Mouse (Mus musculus): ENCODE measurements around the gene Ttll13. TPM values are rescaled to one million over a fixed set of nuclear protein-coding genes. Genes with fewer than 3 reads are reported as not detected.

Gene Ttll13
- polyA plus RNA-seq, 1 experiment: not detected

- Histone ChIP-seq H3K4me1 (ENCODE audit: control insufficient read depth, insufficient read depth, low read length) (peaks cover 2% of the 10 kb centered on the region; the same call in 1 of the 2 replicates), H3K4me3 (ENCODE audit: insufficient read depth, low read depth, low read length) (no peak overlapping the region), H3K27ac (ENCODE audit: insufficient read depth, low read depth, low read length) (no peak overlapping the region)
- TF ChIP-seq CTCF (IDR thresholded peaks at IDR 0.05; ENCODE audit: insufficient read depth, low read depth, low read length) (no peak), POLR2A (IDR thresholded peaks at IDR 0.05; ENCODE audit: insufficient read depth, low read depth, low read length) (no peak)
- 81% methylated on average over 4 of the region's 4 CpGs for WGBS
Measured at GRCm38 (mm10) chr7:80221179-80221750, 24.9 kb upstream of the Ttll13 start.

- Histone ChIP-seq H3K4me3 (ENCODE audit: insufficient read depth, low read depth, low read length) (no peak overlapping the region), H3K4me1 (ENCODE audit: control insufficient read depth, insufficient read depth, low read length) (peaks cover 3% of the 10 kb centered on the region), H3K27ac (ENCODE audit: insufficient read depth, low read depth, low read length) (no peak overlapping the region)
- WGBS: 96% methylated on average over 4 of the region's 4 CpGs
- TF ChIP-seq POLR2A (IDR thresholded peaks at IDR 0.05; ENCODE audit: insufficient read depth, low read depth, low read length) (no peak), CTCF (IDR thresholded peaks at IDR 0.05; ENCODE audit: insufficient read depth, low read depth, low read length) (no peak)
Measured at GRCm38 (mm10) chr7:80227065-80227464, 19.1 kb upstream of the Ttll13 start.

- Histone ChIP-seq H3K4me3 (ENCODE audit: insufficient read depth, low read depth, low read length) (no peak overlapping the region), H3K27ac (ENCODE audit: insufficient read depth, low read depth, low read length) (no peak overlapping the region), H3K4me1 (ENCODE audit: control insufficient read depth, insufficient read depth, low read length) (peaks cover 10% of the 10 kb centered on the region; the same call in 1 of the 2 replicates)
- WGBS: 48% methylated on average over 6 of the region's 6 CpGs
- TF ChIP-seq CTCF (IDR thresholded peaks at IDR 0.05; ENCODE audit: insufficient read depth, low read depth, low read length): no peak
- no peak for TF ChIP-seq POLR2A (IDR thresholded peaks at IDR 0.05; ENCODE audit: insufficient read depth, low read depth, low read length)
Measured at GRCm38 (mm10) chr7:80230196-80230595, 16.0 kb upstream of the Ttll13 start.

- Histone ChIP-seq H3K27ac (ENCODE audit: insufficient read depth, low read depth, low read length) (no peak overlapping the region), H3K4me3 (ENCODE audit: insufficient read depth, low read depth, low read length) (peak overlapping the region; percentile 59), H3K4me1 (ENCODE audit: control insufficient read depth, insufficient read depth, low read length) (peaks cover 12% of the 10 kb centered on the region; the same call in 1 of the 2 replicates)
- 2% methylated on average over 29 of the region's 29 CpGs for WGBS
- TF ChIP-seq CTCF (IDR thresholded peaks at IDR 0.05; ENCODE audit: insufficient read depth, low read depth, low read length) (no peak), POLR2A (IDR thresholded peaks at IDR 0.05; ENCODE audit: insufficient read depth, low read depth, low read length) (0 out of 2 replicates have a peak, but pooled peaks have one; percentile 8)
Measured at GRCm38 (mm10) chr7:80231971-80232488, 14.1 kb upstream of the Ttll13 start.

- H3K4me3 ChIP-seq (ENCODE audit: insufficient read depth, low read depth, low read length): peak within 1 kb of the TSS; percentile 59
- WGBS: under 1% methylated on average over 56 of the region's 56 CpGs
- peak; percentile 71; the same call in 1 of the 2 replicates for TF ChIP-seq POLR2A (IDR thresholded peaks at IDR 0.05; ENCODE audit: insufficient read depth, low read depth, low read length)
- TF ChIP-seq CTCF (IDR thresholded peaks at IDR 0.05; ENCODE audit: insufficient read depth, low read depth, low read length): no peak
- no peak within 1 kb of the TSS for H3K27ac ChIP-seq (ENCODE audit: insufficient read depth, low read depth, low read length)
- peaks cover 12% of the 10 kb centered on the region; the same call in 1 of the 2 replicates for H3K4me1 ChIP-seq (ENCODE audit: control insufficient read depth, insufficient read depth, low read length)
Measured at GRCm38 (mm10) chr7:80232489-80233029, 13.6 kb upstream of the Ttll13 start, which contains the start of the genes Cib1 and Gdpgp1. Gene Cib1 (minus strand): TSS chr7:80232813. Gene Gdpgp1 (plus strand): TSS chr7:80232865.

- 84% methylated on average over 9 of the region's 9 CpGs for WGBS
- Histone ChIP-seq H3K27ac (ENCODE audit: insufficient read depth, low read depth, low read length) (no peak overlapping the region), H3K4me3 (ENCODE audit: insufficient read depth, low read depth, low read length) (no peak overlapping the region), H3K4me1 (ENCODE audit: control insufficient read depth, insufficient read depth, low read length) (peaks cover 12% of the 10 kb centered on the region; the same call in 1 of the 2 replicates)
- TF ChIP-seq CTCF (IDR thresholded peaks at IDR 0.05; ENCODE audit: insufficient read depth, low read depth, low read length): no peak
- no peak for TF ChIP-seq POLR2A (IDR thresholded peaks at IDR 0.05; ENCODE audit: insufficient read depth, low read depth, low read length)
Measured at GRCm38 (mm10) chr7:80233799-80234198, 12.4 kb upstream of the Ttll13 start.

GRCm38 (mm10) chr7:80238542-80238941, 7.6 kb upstream of the Ttll13 start:
- WGBS: 89% methylated on average over 10 of the region's 10 CpGs
- Histone ChIP-seq H3K27ac (ENCODE audit: insufficient read depth, low read depth, low read length) (no peak overlapping the region), H3K4me1 (ENCODE audit: control insufficient read depth, insufficient read depth, low read length) (peaks cover 6% of the 10 kb centered on the region; the same call in 1 of the 2 replicates), H3K4me3 (ENCODE audit: insufficient read depth, low read depth, low read length) (no peak overlapping the region)
- TF ChIP-seq CTCF (IDR thresholded peaks at IDR 0.05; ENCODE audit: insufficient read depth, low read depth, low read length): no peak
- TF ChIP-seq POLR2A (IDR thresholded peaks at IDR 0.05; ENCODE audit: insufficient read depth, low read depth, low read length): no peak

- Histone ChIP-seq H3K4me1 (ENCODE audit: control insufficient read depth, insufficient read depth, low read length) (peaks cover 3% of the 10 kb centered on the region), H3K27ac (ENCODE audit: insufficient read depth, low read depth, low read length) (no peak overlapping the region), H3K4me3 (ENCODE audit: insufficient read depth, low read depth, low read length) (no peak overlapping the region)
- no peak for TF ChIP-seq CTCF (IDR thresholded peaks at IDR 0.05; ENCODE audit: insufficient read depth, low read depth, low read length)
- 93% methylated on average over 4 of the region's 4 CpGs for WGBS
Measured at GRCm38 (mm10) chr7:80241661-80242060, 4.5 kb upstream of the Ttll13 start.

GRCm38 (mm10) chr7:80244851-80245250, 1.3 kb upstream of the Ttll13 start:
- Histone ChIP-seq H3K4me1 (ENCODE audit: control insufficient read depth, insufficient read depth, low read length) (peaks cover 3% of the 10 kb centered on the region), H3K27ac (ENCODE audit: insufficient read depth, low read depth, low read length) (no peak overlapping the region), H3K4me3 (ENCODE audit: insufficient read depth, low read depth, low read length) (no peak overlapping the region)
- TF ChIP-seq POLR2A (IDR thresholded peaks at IDR 0.05; ENCODE audit: insufficient read depth, low read depth, low read length) (no peak), CTCF (IDR thresholded peaks at IDR 0.05; ENCODE audit: insufficient read depth, low read depth, low read length) (no peak)
- WGBS: 93% methylated on average over 4 of the region's 4 CpGs

Measured in olfactory bulb, adult 2 months (tissue).